Mouse (Mus musculus) small intestine, adult 2 months (tissue): Measurements from ENCODE around the gene Bin2. TPM values are rescaled to one million over a fixed set of nuclear protein-coding genes. Genes with fewer than 3 reads are reported as not detected.
A peak's percentile ranks its signal among the peaks of the same experiment; 100 is the strongest.

Source experiments
- H3K27ac ChIP-seq: fragments of 200-500 bp; 2 replicates; pipeline ENCODE4 v1.5.1; 2012; ENCODE audit warnings: low read depth, low read length, control low read depth, inconsistent platforms; ENCODE audit not compliant: insufficient read depth
- H3K27me3 ChIP-seq: fragments of 200-500 bp; 2 replicates; pipeline ENCODE4 v1.6.1; 2012; ENCODE audit warnings: mild to moderate bottlenecking, moderate library complexity, low read length, inconsistent platforms; ENCODE audit not compliant: control insufficient read depth, insufficient read depth
- H3K36me3 ChIP-seq: fragments of 200-500 bp; 2 replicates; pipeline ENCODE4 v1.6.1; 2012; ENCODE audit warnings: mild to moderate bottlenecking, low read length, control low read depth, inconsistent platforms; ENCODE audit not compliant: control insufficient read depth, insufficient read depth
- H3K4me1 ChIP-seq: fragments of 200-500 bp; 2 replicates; pipeline ENCODE4 v1.6.1; 2012; ENCODE audit warnings: low read length, inconsistent platforms, mixed read lengths; ENCODE audit not compliant: control insufficient read depth, insufficient read depth, insufficient read length
- H3K4me3 ChIP-seq: fragments of 200-500 bp; 2 replicates; pipeline ENCODE4 v1.5.1; 2012; ENCODE audit warnings: low read depth, mild to moderate bottlenecking, control low read depth, inconsistent platforms, low read length, moderate library complexity
- CTCF ChIP-seq: fragments of 200-500 bp; IDR thresholded peaks from 2 replicates; pipeline ENCODE4 v1.5.1; 2012; ENCODE audit warnings: low read depth, mild to moderate bottlenecking, control low read depth, inconsistent platforms, low read length, moderate library complexity, mixed read lengths; ENCODE audit not compliant: insufficient replicate concordance, insufficient read length; ENCODE audit errors: extremely low read depth
- POLR2A ChIP-seq: fragments of 200-500 bp; IDR thresholded peaks from 2 replicates; pipeline ENCODE4 v1.6.1; 2012; ENCODE audit warnings: low read depth, mild to moderate bottlenecking, control low read depth, inconsistent platforms, low read length, moderate library complexity
- WGBS: fragments of 180-500 bp; shearing (Covaris S2); methylation state at CpG from one replicate; pipeline ENCODE4 v1.1.7; 2018; 5-methylcytosine and 5-hydroxymethylcytosine counted together
- polyA plus RNA-seq: library from polyadenylated mRNA; depleted of rRNA; stranded (reverse); fragments of >200 nt; gene quantifications from 2 replicates; pipeline ENCODE4 v1.2.3, GENCODE M21; 2012

Gene Bin2
- polyA plus RNA-seq, 1 experiment, result 13.0 TPM

- no peak overlapping the region for H3K4me3 ChIP-seq
- WGBS, result 62% methylated on average over 7 of the region's 7 CpGs
- no peaks in the 10 kb centered on the region for H3K36me3 ChIP-seq
- H3K27ac ChIP-seq, result no peak overlapping the region
- H3K4me1 ChIP-seq, result peaks cover 19% of the 10 kb centered on the region
- H3K27me3 ChIP-seq, result no peaks in the 10 kb centered on the region
- TF ChIP-seq CTCF (no peak), POLR2A (no peak)
Measured at GRCm38 (mm10) chr15:100681770-100682169, 12.4 kb upstream of the Bin2 start.

- Histone ChIP-seq H3K27ac (no peak overlapping the region), H3K27me3 (no peaks in the 10 kb centered on the region), H3K4me1 (peaks cover 15% of the 10 kb centered on the region), H3K36me3 (no peaks in the 10 kb centered on the region), H3K4me3 (no peak overlapping the region)
- WGBS, result 40% methylated on average over 3 of the region's 3 CpGs
- no peak for TF ChIP-seq POLR2A
- TF ChIP-seq CTCF, result no peak
Measured at GRCm38 (mm10) chr15:100680381-100680780, 11.0 kb upstream of the Bin2 start.

GRCm38 (mm10) chr15:100679005-100679404 lies 9.7 kb upstream of the Bin2 start:
- WGBS, result 23% methylated on average over 14 of the region's 14 CpGs

GRCm38 (mm10) chr15:100678581-100678980 lies 9.2 kb upstream of the Bin2 start:
- WGBS, result 32% methylated on average over 12 of the region's 12 CpGs
- Histone ChIP-seq H3K27me3 (no peaks in the 10 kb centered on the region), H3K4me1 (peaks cover 15% of the 10 kb centered on the region), H3K4me3 (peak overlapping the region; percentile 17), H3K27ac (peak overlapping the region; percentile 88), H3K36me3 (no peaks in the 10 kb centered on the region)
- TF ChIP-seq CTCF, result no peak

More at GRCm38 (mm10) chr15:100679005-100679404, 9.7 kb upstream of the Bin2 start:
- Histone ChIP-seq H3K27me3 (no peaks in the 10 kb centered on the region), H3K4me3 (peak overlapping the region; percentile 17), H3K36me3 (no peaks in the 10 kb centered on the region), H3K4me1 (peaks cover 15% of the 10 kb centered on the region), H3K27ac (peak overlapping the region; percentile 88)
- TF ChIP-seq CTCF (no peak), POLR2A (no peak)

- Histone ChIP-seq H3K4me1 (peaks cover 15% of the 10 kb centered on the region), H3K4me3 (no peak overlapping the region), H3K27ac (no peak overlapping the region), H3K36me3 (no peaks in the 10 kb centered on the region), H3K27me3 (no peaks in the 10 kb centered on the region)
- 82% methylated on average over 8 of the region's 8 CpGs for WGBS
- TF ChIP-seq CTCF (no peak), POLR2A (no peak)
Measured at GRCm38 (mm10) chr15:100677675-100678074, 8.3 kb upstream of the Bin2 start.

- H3K4me1 ChIP-seq, result peaks cover 15% of the 10 kb centered on the region
Measured at GRCm38 (mm10) chr15:100676521-100676920, 7.2 kb upstream of the Bin2 start.

GRCm38 (mm10) chr15:100675486-100675885 lies 6.1 kb upstream of the Bin2 start:
- no peaks in the 10 kb centered on the region for H3K36me3 ChIP-seq
- TF ChIP-seq POLR2A (no peak), CTCF (no peak)
- 77% methylated on average over 3 of the region's 3 CpGs for WGBS
- H3K27ac ChIP-seq, result no peak overlapping the region
- H3K4me1 ChIP-seq, result peaks cover 15% of the 10 kb centered on the region
- no peaks in the 10 kb centered on the region for H3K27me3 ChIP-seq
- no peak overlapping the region for H3K4me3 ChIP-seq

More at GRCm38 (mm10) chr15:100676521-100676920, 7.2 kb upstream of the Bin2 start:
- Histone ChIP-seq H3K27me3 (no peaks in the 10 kb centered on the region), H3K4me3 (no peak overlapping the region), H3K27ac (no peak overlapping the region), H3K36me3 (no peaks in the 10 kb centered on the region)
- TF ChIP-seq CTCF, result no peak
- no peak for TF ChIP-seq POLR2A
- 46% methylated on average over 1 of the region's 1 CpGs for WGBS
